Mouse (Mus musculus): ENCODE results near the gene Aldh1a7. TPM values are rescaled to one million over a fixed set of nuclear protein-coding genes. Genes with fewer than 3 reads are reported as not detected.

The Aldh1a7 gene
- not detected for polyA plus RNA-seq (2017; shearing (Covaris generic))

GRCm38 (mm10) chr19:20727381-20727780 is at the start of gene Aldh1a7:
Gene Aldh1a7 (minus strand): TSS chr19:20727562.

Other genes starting within 250 kb of the Aldh1a7 start
- gene Aldh1a1, start 234.8 kb downstream of the Aldh1a7 start, polyA plus RNA-seq (2017; shearing (Covaris generic)): 0.13 TPM
- gene Tmc1, start 226.6 kb upstream of the Aldh1a7 start, polyA plus RNA-seq (2017; shearing (Covaris generic)): 0.13 TPM